Mouse (Mus musculus) testis, adult 2 months (tissue): ENCODE results near the gene Dnase1l3.

ENCODE experiments used
- CTCF ChIP-seq: fragments of 200-500 bp; IDR thresholded peaks from 2 replicates; pipeline ENCODE4 v1.5.1; 2012; ENCODE audit warnings: low read depth, mild to moderate bottlenecking, inconsistent platforms, low read length, moderate library complexity; ENCODE audit not compliant: control insufficient read depth, insufficient read depth, insufficient replicate concordance
- POLR2A ChIP-seq: fragments of 200-500 bp; IDR thresholded peaks from 2 replicates; pipeline ENCODE4 v1.6.1; 2012; ENCODE audit warnings: low read depth, mild to moderate bottlenecking, inconsistent platforms, low read length, moderate library complexity; ENCODE audit not compliant: control insufficient read depth

- no peak for TF ChIP-seq CTCF
- no peak for TF ChIP-seq POLR2A
Measured at GRCm38 (mm10) chr14:7929029-7929428, 65.3 kb downstream of the Dnase1l3 start.
